Mouse (Mus musculus): ENCODE data around the gene Gramd2. TPM values are rescaled to one million over a fixed set of nuclear protein-coding genes. Genes with fewer than 3 reads are reported as not detected.

Gramd2 gene
- polyA plus RNA-seq, 1 experiment from 2014 or later: 5.4 TPM

DNA sequence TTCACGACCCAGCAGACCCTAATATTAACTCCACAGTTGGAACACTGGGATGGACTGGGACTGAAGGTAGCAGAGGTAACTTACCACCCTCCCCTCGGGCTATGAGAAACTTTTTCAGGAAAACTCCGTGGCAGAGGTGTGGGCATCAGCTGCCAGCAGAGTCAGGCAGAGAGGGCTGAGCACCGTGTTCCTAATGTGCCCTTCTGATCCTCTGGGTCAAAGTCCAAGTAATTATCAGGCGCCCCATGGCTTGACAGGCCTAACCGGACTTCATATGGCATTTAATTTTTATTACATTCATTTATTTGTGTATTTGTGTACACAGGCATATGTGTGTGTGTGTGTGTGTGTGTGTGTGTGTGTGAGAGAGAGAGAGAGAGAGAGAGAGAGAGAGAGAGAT, 23.2 kb downstream of the Gramd2 start:
- Histone ChIP-seq H3K27me3 (replicated peaks; ENCODE audit: control insufficient read depth, insufficient read depth, low read length) (no peaks in the 10 kb centered on the region), H3K9me3 (ENCODE audit: control insufficient read depth, low read length) (no peaks in the 10 kb centered on the region), H3K27ac (ENCODE audit: low read length) (no peak overlapping the region), H3K4me1 (replicated peaks; ENCODE audit: control insufficient read depth, insufficient read depth, low read length) (no peaks in the 10 kb centered on the region), H3K4me3 (replicated peaks; ENCODE audit: low read length) (no peak overlapping the region), H3K36me3 (ENCODE audit: control insufficient read depth, insufficient read depth) (no peaks in the 10 kb centered on the region), H3K4me2 (ENCODE audit: low read length) (no peak overlapping the region), H3K9ac (replicated peaks; ENCODE audit: low read depth, low read length) (no peak overlapping the region)
- no peak for ATAC-seq
- 77% methylated on average over 6 of the region's 6 CpGs for WGBS

DNA sequence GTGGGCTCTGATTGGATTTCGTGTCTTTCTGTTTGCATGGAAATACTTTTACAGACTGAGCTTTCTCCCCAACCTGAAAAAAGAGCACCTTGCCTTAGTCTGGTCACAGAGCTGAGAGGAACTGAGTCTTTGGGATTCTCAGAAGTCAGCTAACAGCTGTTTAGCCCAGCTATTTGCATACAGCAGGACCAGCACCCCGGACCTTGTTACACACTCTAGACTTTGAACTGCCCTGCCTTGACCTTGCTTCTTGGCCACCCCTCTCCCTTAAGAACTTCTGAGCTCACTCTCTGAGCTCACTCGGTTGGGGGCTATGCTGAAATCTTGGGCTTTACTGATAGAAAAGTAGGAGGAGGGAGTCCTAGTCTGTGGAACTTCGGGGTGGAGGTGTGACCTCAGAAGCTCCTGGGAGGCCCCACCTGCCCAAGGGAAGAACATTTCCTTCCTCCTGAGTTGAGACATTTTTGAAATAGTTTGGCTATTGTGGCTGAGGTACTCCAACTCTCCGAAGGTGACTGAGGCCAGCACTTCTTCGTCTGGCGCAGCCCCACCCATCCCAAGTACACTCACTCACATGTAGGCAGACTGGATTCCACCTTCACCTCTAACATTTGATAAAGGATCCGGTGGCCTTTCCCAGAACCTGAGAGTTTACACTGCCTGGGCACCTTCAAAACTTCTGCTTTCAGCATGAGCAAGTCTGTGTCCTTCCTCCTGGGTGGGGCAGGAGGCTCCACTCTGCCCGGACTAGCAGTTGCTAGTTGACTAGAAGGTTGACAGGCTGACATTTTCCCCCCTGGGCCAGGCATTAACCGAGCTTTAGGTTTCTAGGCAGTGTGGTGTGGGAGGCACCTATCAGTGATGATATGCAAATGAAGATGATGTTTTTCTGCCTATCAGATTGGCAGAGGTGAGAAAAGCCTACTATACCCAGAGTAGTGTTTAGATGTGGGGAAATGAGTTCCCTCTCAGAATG, 27.2 kb downstream of the Gramd2 start:
- H3K4me2 ChIP-seq (ENCODE audit: low read length): no peak overlapping the region
- no peaks in the 10 kb centered on the region for H3K4me1 ChIP-seq (replicated peaks; ENCODE audit: control insufficient read depth, insufficient read depth, low read length)
- no peak overlapping the region for H3K4me3 ChIP-seq (replicated peaks; ENCODE audit: low read length)
- H3K27me3 ChIP-seq (replicated peaks; ENCODE audit: control insufficient read depth, insufficient read depth, low read length): no peaks in the 10 kb centered on the region
- 65% methylated on average over 10 of the region's 10 CpGs for WGBS
- no peak overlapping the region for H3K27ac ChIP-seq (ENCODE audit: low read length)
- no peaks in the 10 kb centered on the region for H3K9me3 ChIP-seq (ENCODE audit: control insufficient read depth, low read length)
- no peak overlapping the region for H3K9ac ChIP-seq (replicated peaks; ENCODE audit: low read depth, low read length)
- no peaks in the 10 kb centered on the region for H3K36me3 ChIP-seq (ENCODE audit: control insufficient read depth, insufficient read depth)
- no peak for ATAC-seq

DNA sequence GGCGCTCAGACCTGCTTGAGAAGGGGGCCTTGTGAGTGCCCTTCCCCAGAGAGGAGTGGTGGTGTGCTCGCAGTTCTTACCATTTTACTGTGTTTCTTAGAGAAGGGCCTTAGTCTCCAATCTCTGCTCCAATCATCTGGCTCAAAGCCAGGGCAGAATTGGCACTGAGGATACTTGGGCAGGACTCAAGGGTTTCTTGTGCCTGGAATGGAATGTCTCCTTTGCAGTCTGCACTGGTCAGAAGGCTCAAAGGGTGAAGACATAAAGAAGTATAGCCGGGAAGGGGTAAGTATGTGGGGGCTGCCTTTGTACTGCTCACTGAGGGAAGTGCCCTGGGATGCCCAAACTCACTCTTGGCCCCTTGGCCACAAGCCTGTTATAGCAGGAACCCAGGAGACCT, 29.3 kb downstream of the Gramd2 start:
- ATAC-seq: no peak
- no peaks in the 10 kb centered on the region for H3K4me1 ChIP-seq (replicated peaks; ENCODE audit: control insufficient read depth, insufficient read depth, low read length)
- no peak overlapping the region for H3K9ac ChIP-seq (replicated peaks; ENCODE audit: low read depth, low read length)
- H3K36me3 ChIP-seq (ENCODE audit: control insufficient read depth, insufficient read depth): no peaks in the 10 kb centered on the region
- no peaks in the 10 kb centered on the region for H3K9me3 ChIP-seq (ENCODE audit: control insufficient read depth, low read length)
- WGBS: 64% methylated on average over 3 of the region's 3 CpGs
- no peak overlapping the region for H3K4me2 ChIP-seq (ENCODE audit: low read length)
- no peaks in the 10 kb centered on the region for H3K27me3 ChIP-seq (replicated peaks; ENCODE audit: control insufficient read depth, insufficient read depth, low read length)
- H3K27ac ChIP-seq (ENCODE audit: low read length): no peak overlapping the region
- no peak overlapping the region for H3K4me3 ChIP-seq (replicated peaks; ENCODE audit: low read length)

DNA sequence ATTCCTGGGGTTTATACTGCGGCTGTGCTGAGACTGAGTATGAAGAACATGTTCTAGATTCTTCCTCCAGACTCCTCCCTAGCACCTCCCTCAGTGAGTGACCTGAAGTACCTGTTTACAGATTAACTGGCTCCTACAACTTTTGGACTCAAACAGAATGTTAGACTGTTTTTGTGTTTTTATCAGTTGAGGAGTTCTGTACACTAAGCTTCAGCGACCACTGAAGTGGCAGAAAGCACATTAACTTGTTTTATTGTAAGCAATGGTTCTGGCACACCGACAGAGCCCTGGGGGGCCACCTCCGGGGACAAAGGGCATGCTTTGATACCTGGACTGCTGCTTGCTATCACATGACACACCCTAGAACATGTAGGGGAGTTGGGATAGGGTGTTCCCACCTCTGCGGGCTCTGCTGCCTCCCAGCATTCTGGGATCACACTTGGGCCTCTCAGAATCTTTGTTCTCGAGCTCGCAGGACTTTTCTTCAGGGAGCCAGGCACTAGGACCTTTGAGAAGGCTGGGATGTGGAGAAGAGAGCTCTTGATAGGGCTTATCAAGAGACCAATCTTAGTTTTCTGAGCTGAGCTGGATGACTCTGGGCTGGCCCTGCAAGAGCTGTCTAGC, 36.4 kb downstream of the Gramd2 start:
- Histone ChIP-seq H3K9me3 (ENCODE audit: control insufficient read depth, low read length) (no peaks in the 10 kb centered on the region), H3K4me2 (ENCODE audit: low read length) (no peak overlapping the region), H3K4me1 (replicated peaks; ENCODE audit: control insufficient read depth, insufficient read depth, low read length) (no peaks in the 10 kb centered on the region), H3K36me3 (ENCODE audit: control insufficient read depth, insufficient read depth) (no peaks in the 10 kb centered on the region), H3K9ac (replicated peaks; ENCODE audit: low read depth, low read length) (no peak overlapping the region), H3K4me3 (replicated peaks; ENCODE audit: low read length) (no peak overlapping the region), H3K27ac (ENCODE audit: low read length) (no peak overlapping the region), H3K27me3 (replicated peaks; ENCODE audit: control insufficient read depth, insufficient read depth, low read length) (no peaks in the 10 kb centered on the region)
- no peak for ATAC-seq
- 71% methylated on average over 7 of the region's 7 CpGs for WGBS

DNA sequence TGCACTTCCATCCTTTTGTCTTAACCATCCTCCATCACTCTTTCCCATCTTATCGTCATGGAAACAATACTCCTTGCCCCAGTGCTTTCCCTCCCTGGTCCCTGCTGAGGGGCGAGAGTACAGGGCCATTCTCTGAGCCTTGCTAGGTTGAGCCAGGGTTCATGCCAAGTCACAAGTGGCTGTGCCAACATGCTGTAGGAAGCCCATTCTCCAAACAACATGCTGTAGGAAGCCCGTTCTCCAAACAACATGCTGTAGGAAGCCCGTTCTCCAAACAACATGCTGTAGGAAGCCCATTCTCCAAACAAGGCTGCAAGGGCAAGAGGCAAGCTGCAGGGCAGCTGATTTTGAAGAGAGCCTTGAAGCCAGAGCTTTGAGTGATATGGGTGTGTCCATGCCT, 38.3 kb downstream of the Gramd2 start:
- no peak overlapping the region for H3K4me2 ChIP-seq (ENCODE audit: low read length)
- no peak overlapping the region for H3K27ac ChIP-seq (ENCODE audit: low read length)
- H3K36me3 ChIP-seq (ENCODE audit: control insufficient read depth, insufficient read depth): no peaks in the 10 kb centered on the region
- H3K9me3 ChIP-seq (ENCODE audit: control insufficient read depth, low read length): no peaks in the 10 kb centered on the region
- no peak for ATAC-seq
- H3K4me3 ChIP-seq (replicated peaks; ENCODE audit: low read length): no peak overlapping the region
- no peaks in the 10 kb centered on the region for H3K27me3 ChIP-seq (replicated peaks; ENCODE audit: control insufficient read depth, insufficient read depth, low read length)
- 83% methylated on average over 4 of the region's 4 CpGs for WGBS
- H3K9ac ChIP-seq (replicated peaks; ENCODE audit: low read depth, low read length): no peak overlapping the region
- peaks cover 1% of the 10 kb centered on the region for H3K4me1 ChIP-seq (replicated peaks; ENCODE audit: control insufficient read depth, insufficient read depth, low read length)

DNA sequence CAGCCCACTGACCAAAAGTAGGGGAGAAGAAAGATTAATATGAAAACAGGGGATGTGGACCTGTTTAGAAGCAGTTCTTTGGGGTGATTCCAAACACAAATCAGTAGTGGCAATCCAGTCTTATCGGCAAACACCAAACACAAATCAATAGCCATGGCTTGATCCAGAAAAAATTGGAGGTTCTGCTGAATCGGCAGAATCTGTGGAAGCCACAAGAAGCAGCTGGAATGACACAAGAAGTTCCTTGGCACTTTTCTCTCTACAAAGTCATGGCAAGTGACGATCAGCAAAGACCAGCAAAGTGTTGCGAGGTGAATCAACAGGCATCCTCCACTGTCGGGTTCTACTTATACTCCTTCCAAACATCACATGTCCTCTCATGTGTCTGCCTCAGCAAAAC, 41.2 kb downstream of the Gramd2 start:
- no peak overlapping the region for H3K27ac ChIP-seq (ENCODE audit: low read length)
- 90% methylated on average over 5 of the region's 5 CpGs for WGBS

DNA sequence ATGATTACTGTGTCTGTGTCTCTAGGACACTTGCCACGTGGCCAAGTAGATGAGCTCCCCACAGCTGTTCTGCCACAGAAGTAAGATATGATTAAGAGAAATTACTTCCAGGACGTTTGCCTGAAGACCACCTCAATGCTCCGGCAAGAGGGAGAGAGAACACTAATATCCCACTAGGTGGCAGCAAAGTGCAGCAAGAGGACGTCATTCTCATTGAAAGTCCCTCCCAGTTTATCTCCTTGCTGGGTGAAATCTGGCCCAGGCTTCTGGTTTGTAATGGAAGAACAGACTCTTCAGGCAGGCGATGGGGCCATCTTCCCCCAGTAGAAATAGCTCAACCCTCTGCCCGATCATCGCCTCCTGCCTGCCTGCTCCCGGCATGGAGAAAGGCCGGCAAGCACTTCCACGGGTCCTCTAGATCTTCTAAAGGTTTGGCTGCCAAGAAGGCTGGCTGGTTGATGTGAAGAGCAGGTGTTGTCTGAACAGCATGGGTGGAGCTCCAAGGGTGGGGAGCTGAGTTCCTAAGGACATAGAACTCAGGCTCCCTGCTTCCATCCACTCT, 43.2 kb downstream of the Gramd2 start:
- ATAC-seq: peak; percentile 86

More for the DNA sequence above, 41.2 kb downstream of the Gramd2 start:
- Histone ChIP-seq H3K4me1 (replicated peaks; ENCODE audit: control insufficient read depth, insufficient read depth, low read length) (peaks cover 16% of the 10 kb centered on the region), H3K9me3 (ENCODE audit: control insufficient read depth, low read length) (no peaks in the 10 kb centered on the region), H3K9ac (replicated peaks; ENCODE audit: low read depth, low read length) (no peak overlapping the region), H3K36me3 (ENCODE audit: control insufficient read depth, insufficient read depth) (no peaks in the 10 kb centered on the region), H3K4me2 (ENCODE audit: low read length) (no peak overlapping the region), H3K27me3 (replicated peaks; ENCODE audit: control insufficient read depth, insufficient read depth, low read length) (no peaks in the 10 kb centered on the region), H3K4me3 (replicated peaks; ENCODE audit: low read length) (no peak overlapping the region)
- ATAC-seq: no peak

DNA sequence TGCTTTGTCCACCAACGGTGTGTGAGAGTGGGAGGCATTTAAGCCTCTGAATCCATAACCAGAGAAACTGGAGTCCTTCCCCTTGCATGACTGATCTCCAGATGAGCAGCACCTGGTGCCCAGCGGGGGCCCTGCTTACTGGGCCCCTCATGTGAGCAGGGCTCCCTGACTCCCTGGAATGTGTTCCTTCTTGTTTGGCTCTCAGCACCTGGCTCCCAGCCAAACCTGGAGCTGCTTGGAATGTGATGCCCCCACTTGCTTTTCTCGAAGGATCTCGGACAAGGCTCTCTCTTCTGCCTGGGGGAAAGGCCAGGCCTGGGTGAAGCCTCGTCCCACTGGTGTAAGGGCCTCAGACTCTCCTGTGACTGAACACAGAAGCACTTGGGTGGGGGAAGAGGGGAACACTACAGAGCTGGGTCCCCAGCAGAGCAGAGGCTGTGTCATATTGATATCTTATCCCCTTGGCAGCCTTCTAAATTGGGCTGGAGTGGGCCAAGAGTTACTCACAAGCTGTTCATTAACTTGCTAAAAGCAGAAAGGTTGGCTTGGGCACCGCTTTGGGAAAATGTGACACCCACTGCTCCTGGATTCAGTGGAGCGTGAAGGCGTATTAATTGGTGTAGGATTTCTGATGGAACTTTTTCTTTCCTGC, 44.0 kb downstream of the Gramd2 start:
- no peak overlapping the region for H3K9ac ChIP-seq (replicated peaks; ENCODE audit: low read depth, low read length)
- no peaks in the 10 kb centered on the region for H3K36me3 ChIP-seq (ENCODE audit: control insufficient read depth, insufficient read depth)
- ATAC-seq: peak; percentile 58
- no peaks in the 10 kb centered on the region for H3K27me3 ChIP-seq (replicated peaks; ENCODE audit: control insufficient read depth, insufficient read depth, low read length)
- peak overlapping the region; percentile 34 for H3K27ac ChIP-seq (ENCODE audit: low read length)
- 32% methylated on average over 8 of the region's 8 CpGs for WGBS
- peaks cover 16% of the 10 kb centered on the region for H3K4me1 ChIP-seq (replicated peaks; ENCODE audit: control insufficient read depth, insufficient read depth, low read length)
- no peaks in the 10 kb centered on the region for H3K9me3 ChIP-seq (ENCODE audit: control insufficient read depth, low read length)
- H3K4me2 ChIP-seq (ENCODE audit: low read length): no peak overlapping the region
- H3K4me3 ChIP-seq (replicated peaks; ENCODE audit: low read length): no peak overlapping the region

More for the DNA sequence above, 43.2 kb downstream of the Gramd2 start:
- H3K9me3 ChIP-seq (ENCODE audit: control insufficient read depth, low read length): no peaks in the 10 kb centered on the region
- H3K27me3 ChIP-seq (replicated peaks; ENCODE audit: control insufficient read depth, insufficient read depth, low read length): no peaks in the 10 kb centered on the region
- peak overlapping the region; percentile 51 for H3K4me2 ChIP-seq (ENCODE audit: low read length)
- 18% methylated on average over 10 of the region's 10 CpGs for WGBS
- no peaks in the 10 kb centered on the region for H3K36me3 ChIP-seq (ENCODE audit: control insufficient read depth, insufficient read depth)
- peaks cover 16% of the 10 kb centered on the region for H3K4me1 ChIP-seq (replicated peaks; ENCODE audit: control insufficient read depth, insufficient read depth, low read length)
- no peak overlapping the region; the same call in 1 of the 2 replicates for H3K9ac ChIP-seq (replicated peaks; ENCODE audit: low read depth, low read length)
- H3K4me3 ChIP-seq (replicated peaks; ENCODE audit: low read length): peak overlapping the region; percentile 18
- peak overlapping the region; percentile 55; the same call in 1 of the 2 replicates for H3K27ac ChIP-seq (ENCODE audit: low read length)

DNA sequence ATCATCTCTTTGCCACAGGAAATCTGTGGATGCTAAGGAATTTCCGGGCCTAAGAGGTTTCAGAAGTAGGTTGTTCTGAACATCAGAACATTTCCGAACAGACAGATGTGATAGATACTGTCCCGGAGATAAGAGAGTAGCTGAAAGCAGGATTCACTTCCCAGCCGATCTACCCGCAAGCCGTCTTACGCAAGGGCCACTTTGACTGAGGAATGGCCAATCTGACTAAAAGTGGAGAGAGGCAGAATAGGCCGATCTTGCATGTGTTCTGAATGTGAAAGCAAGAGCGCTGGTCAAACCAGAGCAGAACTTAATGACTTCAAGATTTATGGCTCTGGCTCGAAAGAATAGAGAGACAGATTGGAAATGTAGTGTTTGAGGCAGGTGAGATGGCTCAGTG, 45.6 kb downstream of the Gramd2 start:
- no peaks in the 10 kb centered on the region for H3K27me3 ChIP-seq (replicated peaks; ENCODE audit: control insufficient read depth, insufficient read depth, low read length)
- ATAC-seq: no peak
- no peak overlapping the region for H3K9ac ChIP-seq (replicated peaks; ENCODE audit: low read depth, low read length)
- H3K4me3 ChIP-seq (replicated peaks; ENCODE audit: low read length): no peak overlapping the region
- no peaks in the 10 kb centered on the region for H3K36me3 ChIP-seq (ENCODE audit: control insufficient read depth, insufficient read depth)
- no peaks in the 10 kb centered on the region for H3K9me3 ChIP-seq (ENCODE audit: control insufficient read depth, low read length)
- H3K27ac ChIP-seq (ENCODE audit: low read length): no peak overlapping the region
- H3K4me1 ChIP-seq (replicated peaks; ENCODE audit: control insufficient read depth, insufficient read depth, low read length): peaks cover 16% of the 10 kb centered on the region
- 90% methylated on average over 10 of the region's 10 CpGs for WGBS
- no peak overlapping the region for H3K4me2 ChIP-seq (ENCODE audit: low read length)

Measured in forebrain, embryonic 16.5 days (tissue).